Mouse (Mus musculus) lung, postnatal 0 days (tissue): Measurements from ENCODE around the gene Ap3b1. TPM values are rescaled to one million over a fixed set of nuclear protein-coding genes. Genes with fewer than 3 reads are reported as not detected.

Source experiments
- ATAC-seq: fragments of 200-750 bp; cut with Nextera tagmentation; 2 replicates; pipeline ENCODE4 v1.8.0; 2017; ENCODE audit warnings: moderate library complexity
- DNase-seq: peaks from one replicate; pipeline ENCODE4 v3.0.0-alpha.2; 2016; ENCODE audit warnings: low spot score
- H3K27ac ChIP-seq: fragments of 300-500 bp; sonication (generic); 2 replicates; pipeline ENCODE4 v1.5.1; 2014; ENCODE audit warnings: antibody characterized with exemption, mild to moderate bottlenecking, low read length, mixed read lengths
- H3K27me3 ChIP-seq: fragments of 300-500 bp; sonication (generic); replicated peaks from 2 replicates; pipeline ENCODE4 v1.6.1; 2014; ENCODE audit warnings: low read length, mixed read lengths; ENCODE audit not compliant: insufficient read depth
- H3K36me3 ChIP-seq: fragments of 300-500 bp; sonication (generic); 2 replicates; pipeline ENCODE4 v1.6.1; 2014; ENCODE audit warnings: low read length, mixed read lengths; ENCODE audit not compliant: insufficient read depth
- H3K4me1 ChIP-seq: fragments of 300-500 bp; sonication (generic); 2 replicates; pipeline ENCODE4 v1.6.1; 2014; ENCODE audit warnings: antibody characterized with exemption, low read depth, low read length, mixed read lengths; ENCODE audit not compliant: insufficient read depth
- H3K4me2 ChIP-seq: fragments of 300-500 bp; sonication (generic); replicated peaks from 2 replicates; pipeline ENCODE4 v1.6.1; 2014; ENCODE audit warnings: low read depth, mild to moderate bottlenecking, low read length, moderate library complexity, mixed read lengths
- H3K4me3 ChIP-seq: fragments of 300-500 bp; sonication (generic); 2 replicates; pipeline ENCODE4 v1.5.1; 2014; ENCODE audit warnings: low read depth, low read length
- H3K9ac ChIP-seq: fragments of 300-500 bp; sonication (generic); replicated peaks from 2 replicates; pipeline ENCODE4 v1.6.1; 2014; ENCODE audit warnings: low read depth, mild to moderate bottlenecking
- H3K9me3 ChIP-seq: fragments of 300-500 bp; sonication (generic); 2 replicates; pipeline ENCODE4 v1.6.1; 2016; ENCODE audit warnings: low read length, mixed read lengths
- CTCF ChIP-seq: IDR thresholded peaks from 2 replicates; pipeline ENCODE4 v1.5.1; 2016; ENCODE audit warnings: antibody characterized with exemption, mild to moderate bottlenecking
- EP300 ChIP-seq: IDR thresholded peaks from 2 replicates; pipeline ENCODE4 v1.6.1; 2016; ENCODE audit warnings: antibody characterized with exemption, mild to moderate bottlenecking, control low read depth
- WGBS: fragments of 180-500 bp; shearing (Covaris S2); extraction: QIAGEN DNeasy Blood & Tissue Kit; methylation state at CpG from one replicate; pipeline ENCODE4 v1.1.7; 2014; 5-methylcytosine and 5-hydroxymethylcytosine counted together
- polyA plus RNA-seq: library from polyadenylated mRNA; unstranded; fragments of >200 nt; fragmentation: Nextera tagmentation; extraction: Ambion mirVana; gene quantifications from 2 replicates; pipeline ENCODE4 v1.2.1, GENCODE M21; 2015

The Ap3b1 gene
- polyA plus RNA-seq, 1 experiment from 2014 or later: 26.1 TPM

DNA sequence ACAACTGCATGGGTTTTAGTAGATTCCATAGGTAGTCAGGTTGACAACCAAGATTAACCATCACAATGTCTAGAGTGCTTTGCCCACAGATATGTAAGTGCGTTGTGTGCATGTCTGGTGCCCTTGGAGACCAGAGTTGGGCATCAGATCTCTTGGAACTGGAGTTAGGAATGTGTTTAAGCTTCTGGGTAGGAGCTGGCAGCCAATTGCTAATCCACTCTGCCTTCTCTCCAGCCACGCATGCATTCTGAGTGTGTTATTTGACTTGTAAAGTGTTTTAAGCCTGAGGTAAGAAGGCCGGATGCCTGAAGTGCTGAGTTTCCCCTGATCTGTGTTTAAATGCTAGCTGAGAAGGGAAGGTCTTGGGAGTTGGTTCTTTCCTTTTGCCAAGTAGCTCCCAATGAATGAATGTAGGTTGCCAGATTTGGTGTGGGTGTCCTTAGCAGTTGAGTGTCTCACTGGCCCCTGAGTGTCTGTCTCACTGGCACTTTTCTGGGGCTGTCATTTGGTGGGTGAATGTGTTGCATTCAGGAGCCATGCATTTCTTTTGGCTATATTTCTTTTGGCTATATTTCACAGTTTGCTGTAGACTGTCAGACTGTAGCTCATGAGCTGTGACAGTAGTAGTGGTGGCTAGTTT, 26.3 kb downstream of the Ap3b1 start:
- H3K36me3 ChIP-seq: no peaks in the 10 kb centered on the region
- WGBS: 51% methylated on average over 3 of the region's 3 CpGs
- H3K4me3 ChIP-seq: no peak overlapping the region
- peak; percentile 91 for ATAC-seq
- no peak overlapping the region for H3K9ac ChIP-seq
- peaks cover 3% of the 10 kb centered on the region; the same call in 1 of the 2 replicates for H3K4me1 ChIP-seq
- no peak overlapping the region for H3K4me2 ChIP-seq
- no peaks in the 10 kb centered on the region for H3K27me3 ChIP-seq
- H3K9me3 ChIP-seq: no peaks in the 10 kb centered on the region
- peak overlapping the region; percentile 22 for H3K27ac ChIP-seq
- 0 out of 2 replicates have a peak, but pooled peaks have one; percentile 11 for TF ChIP-seq EP300
- no peak for TF ChIP-seq CTCF
- peak; percentile 85 for DNase-seq

DNA sequence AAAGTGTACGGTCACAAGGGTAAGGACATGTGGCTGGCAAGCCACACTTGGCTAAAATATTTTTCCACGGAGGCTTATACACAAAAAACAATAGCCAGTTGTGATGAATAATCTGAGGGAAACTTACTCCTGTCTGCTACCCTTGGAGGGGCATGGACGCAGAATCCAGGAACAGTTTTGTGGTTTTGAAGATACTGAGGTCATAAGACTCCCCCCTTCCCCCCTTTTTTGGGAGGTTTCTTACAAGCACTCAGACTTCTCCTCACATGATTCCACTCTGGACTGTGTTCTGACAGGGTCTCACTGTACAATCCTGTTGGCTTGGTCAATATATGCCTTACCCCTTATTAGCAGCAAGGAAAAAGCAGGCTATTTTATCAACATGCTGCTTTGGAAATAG, 29.8 kb downstream of the Ap3b1 start:
- H3K4me2 ChIP-seq: no peak overlapping the region
- peaks cover 3% of the 10 kb centered on the region; the same call in 1 of the 2 replicates for H3K4me1 ChIP-seq
- ATAC-seq: no peak
- whole genome bisulfite sequencing: 47% methylated on average over 3 of the region's 3 CpGs
- no peak overlapping the region for H3K27ac ChIP-seq
- peak; percentile 15 for DNase-seq
- no peaks in the 10 kb centered on the region; the same call in 1 of the 2 replicates for H3K36me3 ChIP-seq
- no peaks in the 10 kb centered on the region for H3K27me3 ChIP-seq
- no peak for TF ChIP-seq CTCF
- no peak for TF ChIP-seq EP300
- no peak overlapping the region for H3K4me3 ChIP-seq
- no peak overlapping the region for H3K9ac ChIP-seq
- H3K9me3 ChIP-seq: no peaks in the 10 kb centered on the region

DNA sequence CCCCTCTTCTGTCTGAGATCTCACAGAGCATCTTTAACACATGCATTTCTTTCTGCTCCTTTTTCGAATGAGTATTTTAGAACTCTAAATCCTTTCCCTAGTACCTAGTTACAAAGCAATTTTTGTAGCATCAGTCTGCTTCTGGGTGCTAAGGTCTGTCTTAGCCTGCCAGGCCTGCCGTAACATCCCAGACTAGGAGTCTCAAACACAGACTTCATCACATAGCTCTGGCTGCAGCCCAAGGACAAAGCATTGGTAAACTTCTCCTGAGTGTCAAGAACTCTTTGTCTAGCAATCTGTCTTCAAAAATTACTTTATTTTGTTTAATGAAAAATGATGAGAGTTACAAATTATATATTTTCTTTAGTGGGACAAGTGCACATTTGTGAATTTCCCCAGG, 30.8 kb downstream of the Ap3b1 start:
- H3K9me3 ChIP-seq: no peaks in the 10 kb centered on the region
- H3K4me3 ChIP-seq: no peak overlapping the region
- no peak overlapping the region for H3K9ac ChIP-seq
- no peak for ATAC-seq
- H3K27ac ChIP-seq: no peak overlapping the region
- H3K36me3 ChIP-seq: no peaks in the 10 kb centered on the region; the same call in 1 of the 2 replicates
- TF ChIP-seq EP300 (no peak), CTCF (no peak)
- peaks cover 3% of the 10 kb centered on the region; the same call in 1 of the 2 replicates for H3K4me1 ChIP-seq
- H3K4me2 ChIP-seq: no peak overlapping the region
- DNase-seq: peak; percentile 16
- 62% methylated on average over 2 of the region's 2 CpGs for WGBS
- no peaks in the 10 kb centered on the region for H3K27me3 ChIP-seq

DNA sequence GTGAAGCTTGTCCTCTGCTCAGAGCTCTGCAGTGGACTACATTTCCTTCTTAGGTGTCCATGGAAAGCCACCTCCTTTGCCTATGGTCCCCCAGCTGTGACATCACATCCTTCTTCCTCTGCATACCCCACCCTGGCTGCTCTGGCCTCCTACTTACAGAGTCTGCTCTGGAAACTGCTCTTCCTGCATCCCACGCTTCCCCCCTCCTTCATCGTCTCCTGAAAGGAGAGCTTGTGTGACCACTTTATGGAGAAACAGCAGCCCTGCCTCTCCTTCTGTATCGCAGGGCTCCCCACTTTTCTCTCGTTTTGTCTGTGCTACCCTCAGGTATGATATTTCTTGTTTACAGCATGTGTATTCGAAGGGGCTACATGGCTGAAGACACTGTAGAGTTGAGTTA, 33.5 kb downstream of the Ap3b1 start:
- H3K27me3 ChIP-seq: no peaks in the 10 kb centered on the region
- DNase-seq (no peak), ATAC-seq (no peak)
- H3K4me3 ChIP-seq: no peak overlapping the region
- no peak overlapping the region for H3K4me2 ChIP-seq
- H3K4me1 ChIP-seq: no peaks in the 10 kb centered on the region; the same call in 1 of the 2 replicates
- H3K36me3 ChIP-seq: peaks cover 10% of the 10 kb centered on the region
- no peaks in the 10 kb centered on the region for H3K9me3 ChIP-seq
- 82% methylated on average over 5 of the region's 5 CpGs for WGBS
- TF ChIP-seq EP300: no peak
- TF ChIP-seq CTCF: no peak
- H3K9ac ChIP-seq: no peak overlapping the region
- no peak overlapping the region for H3K27ac ChIP-seq

DNA sequence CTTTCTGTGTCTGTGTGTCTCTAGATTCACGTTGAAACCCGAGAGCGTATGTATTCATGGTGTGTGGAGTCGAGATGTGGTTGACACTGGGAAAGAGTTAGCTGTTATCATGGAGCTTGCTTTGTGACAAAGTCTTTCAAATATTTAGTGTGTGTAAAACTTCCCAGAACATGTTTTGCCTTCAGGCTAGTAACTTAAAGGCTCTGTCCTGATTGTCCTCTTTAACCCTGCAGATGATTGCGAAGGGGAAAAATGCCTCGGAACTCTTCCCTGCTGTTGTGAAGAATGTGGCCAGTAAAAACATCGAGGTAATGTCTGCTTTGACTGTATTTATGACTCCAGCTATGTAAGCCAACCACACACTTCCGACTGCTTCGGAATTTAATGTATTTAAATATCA, 35.7 kb downstream of the Ap3b1 start:
- ATAC-seq (no peak), DNase-seq (no peak)
- no peaks in the 10 kb centered on the region for H3K27me3 ChIP-seq
- H3K4me2 ChIP-seq: no peak overlapping the region
- 70% methylated on average over 9 of the region's 9 CpGs for WGBS
- H3K4me3 ChIP-seq: no peak overlapping the region
- no peak overlapping the region for H3K27ac ChIP-seq
- H3K9me3 ChIP-seq: no peaks in the 10 kb centered on the region
- TF ChIP-seq EP300 (no peak), CTCF (no peak)
- H3K9ac ChIP-seq: no peak overlapping the region
- no peaks in the 10 kb centered on the region; the same call in 1 of the 2 replicates for H3K4me1 ChIP-seq
- H3K36me3 ChIP-seq: peaks cover 10% of the 10 kb centered on the region

DNA sequence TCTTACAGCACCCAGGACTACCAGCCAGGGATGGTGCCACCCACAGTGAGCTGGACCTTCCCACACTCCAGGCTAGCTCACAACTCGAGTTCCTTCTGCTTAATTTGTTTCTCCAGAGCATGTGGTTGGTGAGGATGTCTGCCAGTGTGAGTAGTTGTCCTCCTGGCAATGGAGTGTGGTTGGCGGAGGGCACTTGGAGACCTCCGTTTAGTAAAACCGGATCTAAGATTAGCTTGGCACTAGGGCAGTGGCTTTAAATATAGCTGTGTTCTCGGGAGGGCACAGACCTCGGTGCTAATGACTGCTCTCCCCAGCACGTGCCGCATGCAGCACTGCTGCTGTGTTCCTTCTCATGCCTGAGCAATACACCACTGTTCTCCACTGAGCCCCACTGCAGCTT, 37.0 kb downstream of the Ap3b1 start:
- H3K4me3 ChIP-seq: no peak overlapping the region
- ATAC-seq (no peak), DNase-seq (no peak)

More for the DNA sequence above, 37.0 kb downstream of the Ap3b1 start:
- no peak overlapping the region for H3K27ac ChIP-seq
- no peak overlapping the region for H3K9ac ChIP-seq
- H3K36me3 ChIP-seq: peaks cover 10% of the 10 kb centered on the region
- H3K4me2 ChIP-seq: no peak overlapping the region
- H3K4me1 ChIP-seq: 0 out of 2 replicates have a peak, but pooled peaks cover 3% of the 10 kb centered on the region
- 89% methylated on average over 8 of the region's 8 CpGs for WGBS
- no peaks in the 10 kb centered on the region for H3K9me3 ChIP-seq
- no peak for TF ChIP-seq CTCF
- TF ChIP-seq EP300: no peak
- H3K27me3 ChIP-seq: no peaks in the 10 kb centered on the region
